Mouse (Mus musculus) right cerebral cortex, postnatal 36 days (tissue): ENCODE measurements around the gene Baz2b.
"Not testable (repeated sequence)": the region's sequence is repeated elsewhere in the genome, so short reads cannot be mapped to it uniquely, and the experiment has no call there.

Experiments used
- DNase-seq, 2 experiments: peaks; one replicate each; pipeline ENCODE4 v3.0.0; 2022; ENCODE audit warnings: low spot score in 2 of 2, mixed read lengths in 1 of 2

Baz2b gene

GRCm38 (mm10) chr2:60089528-60090247 lies 120.0 kb downstream of the Baz2b start:
- no peak for DNase-seq

- DNase-seq: no peak
These were observed 120.7 kb downstream of the Baz2b start for GRCm38 (mm10) chr2:60088785-60089527.

GRCm38 (mm10) chr2:60086197-60086903 lies 123.3 kb downstream of the Baz2b start:
- DNase-seq: no peak

- no peak for DNase-seq
These were observed 124.8 kb downstream of the Baz2b start for GRCm38 (mm10) chr2:60084823-60085222.

- DNase-seq: peak in 1 of 2 experiments; percentile 34
These were observed 126.5 kb downstream of the Baz2b start for GRCm38 (mm10) chr2:60082984-60083636.

- DNase-seq: no peak
These were observed 127.4 kb downstream of the Baz2b start for GRCm38 (mm10) chr2:60082225-60082624.

- DNase-seq: no peak
These were observed 128.8 kb downstream of the Baz2b start for GRCm38 (mm10) chr2:60080831-60081230.

- no peak for DNase-seq
These were observed 132.0 kb downstream of the Baz2b start for GRCm38 (mm10) chr2:60077631-60078030.

- no peak for DNase-seq
These were observed 132.8 kb downstream of the Baz2b start for GRCm38 (mm10) chr2:60076800-60077199.

- no peak for DNase-seq
These were observed 133.6 kb downstream of the Baz2b start for GRCm38 (mm10) chr2:60076025-60076424.

GRCm38 (mm10) chr2:60073798-60074197 lies 135.8 kb downstream of the Baz2b start:
- DNase-seq: not testable (repeated sequence)

GRCm38 (mm10) chr2:60071813-60072212 lies 137.8 kb downstream of the Baz2b start:
- DNase-seq: no peak

- DNase-seq: no peak
These were observed 138.7 kb downstream of the Baz2b start for GRCm38 (mm10) chr2:60070938-60071337.

GRCm38 (mm10) chr2:60068468-60068867 lies 141.2 kb downstream of the Baz2b start:
- no peak for DNase-seq

- DNase-seq: no peak
These were observed 144.2 kb downstream of the Baz2b start for GRCm38 (mm10) chr2:60065415-60065814.

GRCm38 (mm10) chr2:60060185-60060775 lies 149.4 kb downstream of the Baz2b start:
- no peak for DNase-seq

GRCm38 (mm10) chr2:60059300-60059699 lies 150.3 kb downstream of the Baz2b start:
- no peak for DNase-seq

GRCm38 (mm10) chr2:60056043-60056442 lies 153.6 kb downstream of the Baz2b start:
- no peak for DNase-seq

- DNase-seq: no peak
These were observed 154.7 kb downstream of the Baz2b start for GRCm38 (mm10) chr2:60054808-60055535.

- no peak for DNase-seq
These were observed 156.2 kb downstream of the Baz2b start for GRCm38 (mm10) chr2:60053222-60054010.
